Mouse (Mus musculus): Measurements from ENCODE around the gene Rassf6. TPM values are rescaled to one million over a fixed set of nuclear protein-coding genes. Genes with fewer than 3 reads are reported as not detected.
A peak's percentile ranks its signal among the peaks of the same experiment; 100 is the strongest.

Gene Rassf6
- total and polyA plus RNA-seq, 3 experiments, result 0.27 TPM; not detected in 2

DNA sequence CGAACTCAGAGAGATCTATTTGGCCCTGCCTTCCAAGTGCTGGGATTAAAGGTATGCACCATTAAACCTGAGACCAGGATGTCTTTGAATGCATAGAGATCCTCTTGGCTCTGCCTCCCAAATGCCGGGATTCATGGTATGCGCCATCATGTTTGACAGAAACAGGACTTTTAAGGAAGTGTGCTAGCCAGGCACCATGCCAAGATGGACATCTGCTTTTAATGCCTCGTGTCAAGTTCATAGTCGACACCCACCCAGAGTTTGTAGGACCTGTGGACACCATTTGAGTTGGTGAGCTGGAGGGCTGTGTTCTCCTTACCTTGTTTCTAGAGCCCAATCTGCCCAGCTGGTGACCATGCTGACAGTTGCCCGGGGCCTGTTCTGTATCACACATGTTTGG, 48.5 kb downstream of the Rassf6 start:
- no peak overlapping the region for H3K9ac ChIP-seq (ENCODE audit: low read depth, low read length)
- no peak overlapping the region for H3K4me3 ChIP-seq
- H3K4me1 ChIP-seq (ENCODE audit: control insufficient read depth, insufficient read depth, low read length), result peaks cover 2% of the 10 kb centered on the region; the same call in 1 of the 2 replicates
- no peaks in the 10 kb centered on the region for H3K36me3 ChIP-seq (ENCODE audit: control insufficient read depth, insufficient read depth, low read length)
- intact Hi-C loops (cut with DNase I), result no loop called here
- 49% methylated on average over 6 of the region's 6 CpGs for WGBS
- DNase-seq, result no peak
- TF ChIP-seq POLR2A (IDR thresholded peaks at IDR 0.05; ENCODE audit: insufficient read depth, low read depth, low read length) (no peak), CTCF (IDR thresholded peaks at IDR 0.05) (no peak), EP300 (IDR thresholded peaks at IDR 0.05; ENCODE audit: insufficient read depth, low read depth, low read length) (no peak)
- no peak overlapping the region for H3K27ac ChIP-seq
- no peaks in the 10 kb centered on the region for H3K79me2 ChIP-seq (replicated peaks; ENCODE audit: control insufficient read depth, insufficient read depth, low read length)
- no peaks in the 10 kb centered on the region for H3K27me3 ChIP-seq (ENCODE audit: control insufficient read depth, insufficient read depth, low read length)

GRCm38 (mm10) chr5:90590676-90591075, 49.8 kb downstream of the Rassf6 start:
- no peak overlapping the region for H3K9ac ChIP-seq (ENCODE audit: low read depth, low read length)
- WGBS, result 78% methylated on average over 10 of the region's 10 CpGs
- no peak for DNase-seq
- no peaks in the 10 kb centered on the region for H3K36me3 ChIP-seq (ENCODE audit: control insufficient read depth, insufficient read depth, low read length)
- TF ChIP-seq EP300 (IDR thresholded peaks at IDR 0.05; ENCODE audit: insufficient read depth, low read depth, low read length) (no peak), CTCF (IDR thresholded peaks at IDR 0.05) (no peak), POLR2A (IDR thresholded peaks at IDR 0.05; ENCODE audit: insufficient read depth, low read depth, low read length) (no peak)
- intact Hi-C loops (cut with DNase I), result no loop called here
- H3K79me2 ChIP-seq (replicated peaks; ENCODE audit: control insufficient read depth, insufficient read depth, low read length), result no peaks in the 10 kb centered on the region
- no peak overlapping the region for H3K4me3 ChIP-seq
- peaks cover 2% of the 10 kb centered on the region; the same call in 1 of the 2 replicates for H3K4me1 ChIP-seq (ENCODE audit: control insufficient read depth, insufficient read depth, low read length)
- no peaks in the 10 kb centered on the region for H3K27me3 ChIP-seq (ENCODE audit: control insufficient read depth, insufficient read depth, low read length)
- H3K27ac ChIP-seq, result no peak overlapping the region

- DNase-seq, result peak; percentile 43 to 53
- Histone ChIP-seq H3K79me2 (replicated peaks; ENCODE audit: control insufficient read depth, insufficient read depth, low read length) (no peaks in the 10 kb centered on the region), H3K27me3 (ENCODE audit: control insufficient read depth, insufficient read depth, low read length) (no peaks in the 10 kb centered on the region), H3K27ac (no peak overlapping the region), H3K9ac (ENCODE audit: low read depth, low read length) (no peak overlapping the region), H3K36me3 (ENCODE audit: control insufficient read depth, insufficient read depth, low read length) (no peaks in the 10 kb centered on the region), H3K4me1 (ENCODE audit: control insufficient read depth, insufficient read depth, low read length) (peaks cover 2% of the 10 kb centered on the region; the same call in 1 of the 2 replicates), H3K4me3 (0 out of 2 replicates have a peak overlapping the region, but pooled peaks have one; percentile 0)
- TF ChIP-seq CTCF (IDR thresholded peaks at IDR 0.05) (no peak; the same call in 1 of the 2 replicates), POLR2A (IDR thresholded peaks at IDR 0.05; ENCODE audit: insufficient read depth, low read depth, low read length) (no peak), EP300 (IDR thresholded peaks at IDR 0.05; ENCODE audit: insufficient read depth, low read depth, low read length) (no peak)
- 24% methylated on average over 25 of the region's 25 CpGs for WGBS
- intact Hi-C loops (cut with DNase I), result loop anchor here (2.0 kb wide), 1 partner anchor 386 kb away; no protein-coding TSS in a partner anchor
Observed at GRCm38 (mm10) chr5:90588708-90589595, 51.5 kb downstream of the Rassf6 start.

DNA sequence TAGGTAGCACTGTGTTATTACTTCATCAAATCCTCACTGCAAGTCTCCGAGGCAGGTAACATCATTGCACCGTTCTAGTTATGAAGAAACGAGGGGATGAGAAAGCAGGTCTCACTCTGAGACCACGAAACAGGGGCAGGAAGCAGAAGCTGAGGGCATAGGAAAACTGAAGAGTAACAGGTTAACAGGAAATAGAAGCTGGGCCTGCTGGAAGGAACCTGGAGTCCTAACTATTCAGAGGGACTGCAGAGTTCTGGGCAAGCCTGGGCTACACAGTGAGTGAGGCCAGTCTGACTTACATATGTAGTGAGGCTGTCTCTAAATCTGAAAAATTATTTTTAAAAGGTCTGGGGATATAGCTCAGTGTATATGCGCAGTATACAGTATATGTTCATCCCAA, 52.4 kb downstream of the Rassf6 start:
- Histone ChIP-seq H3K27ac (no peak overlapping the region), H3K4me1 (ENCODE audit: control insufficient read depth, insufficient read depth, low read length) (peaks cover 2% of the 10 kb centered on the region; the same call in 1 of the 2 replicates), H3K4me3 (no peak overlapping the region), H3K27me3 (ENCODE audit: control insufficient read depth, insufficient read depth, low read length) (no peaks in the 10 kb centered on the region), H3K79me2 (replicated peaks; ENCODE audit: control insufficient read depth, insufficient read depth, low read length) (no peaks in the 10 kb centered on the region), H3K36me3 (ENCODE audit: control insufficient read depth, insufficient read depth, low read length) (no peaks in the 10 kb centered on the region), H3K9ac (ENCODE audit: low read depth, low read length) (no peak overlapping the region)
- intact Hi-C loops (cut with DNase I), result loop anchor here (2.0 kb wide), 1 partner anchor 385 kb away; no protein-coding TSS in a partner anchor
- no peak for DNase-seq
- TF ChIP-seq POLR2A (IDR thresholded peaks at IDR 0.05; ENCODE audit: insufficient read depth, low read depth, low read length) (no peak), CTCF (IDR thresholded peaks at IDR 0.05) (no peak), EP300 (IDR thresholded peaks at IDR 0.05; ENCODE audit: insufficient read depth, low read depth, low read length) (no peak)
- 87% methylated on average over 5 of the region's 5 CpGs for WGBS

DNA sequence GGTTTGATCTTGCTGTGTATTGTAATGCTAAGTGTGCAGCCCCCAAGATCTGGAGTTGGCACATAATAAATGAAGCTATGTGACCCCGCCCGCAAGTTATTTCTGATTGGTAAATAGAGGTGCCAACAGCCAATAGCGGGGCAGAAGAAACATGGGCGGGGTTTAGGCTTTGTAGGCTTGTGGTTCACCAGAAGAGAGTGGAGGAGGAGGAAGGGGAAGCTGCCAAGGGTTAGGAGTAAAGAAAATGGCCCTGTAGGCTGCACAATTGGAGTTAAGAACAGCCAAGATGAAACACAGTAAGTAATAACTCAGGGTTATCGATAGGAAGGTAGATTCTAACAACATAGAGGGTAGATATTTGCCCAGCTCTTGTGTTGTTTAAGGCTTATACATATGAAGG, 53.9 kb downstream of the Rassf6 start:
- Histone ChIP-seq H3K9ac (ENCODE audit: low read depth, low read length) (no peak overlapping the region), H3K4me3 (no peak overlapping the region), H3K4me1 (ENCODE audit: control insufficient read depth, insufficient read depth, low read length) (peaks cover 2% of the 10 kb centered on the region; the same call in 1 of the 2 replicates), H3K27ac (no peak overlapping the region), H3K36me3 (ENCODE audit: control insufficient read depth, insufficient read depth, low read length) (no peaks in the 10 kb centered on the region), H3K79me2 (replicated peaks; ENCODE audit: control insufficient read depth, insufficient read depth, low read length) (no peaks in the 10 kb centered on the region), H3K27me3 (ENCODE audit: control insufficient read depth, insufficient read depth, low read length) (no peaks in the 10 kb centered on the region)
- TF ChIP-seq CTCF (IDR thresholded peaks at IDR 0.05), result no peak
- no peak for TF ChIP-seq POLR2A (IDR thresholded peaks at IDR 0.05; ENCODE audit: insufficient read depth, low read depth, low read length)
- no peak for TF ChIP-seq EP300 (IDR thresholded peaks at IDR 0.05; ENCODE audit: insufficient read depth, low read depth, low read length)
- intact Hi-C loops (cut with DNase I), result no loop called here
- DNase-seq, result no peak
- WGBS, result 79% methylated on average over 5 of the region's 5 CpGs

- 76% methylated on average over 7 of the region's 7 CpGs for WGBS
- Histone ChIP-seq H3K4me1 (ENCODE audit: control insufficient read depth, insufficient read depth, low read length) (peaks cover 2% of the 10 kb centered on the region; the same call in 1 of the 2 replicates), H3K36me3 (ENCODE audit: control insufficient read depth, insufficient read depth, low read length) (no peaks in the 10 kb centered on the region), H3K27ac (no peak overlapping the region), H3K9ac (ENCODE audit: low read depth, low read length) (no peak overlapping the region), H3K4me3 (no peak overlapping the region), H3K27me3 (ENCODE audit: control insufficient read depth, insufficient read depth, low read length) (no peaks in the 10 kb centered on the region), H3K79me2 (replicated peaks; ENCODE audit: control insufficient read depth, insufficient read depth, low read length) (no peaks in the 10 kb centered on the region)
- intact Hi-C loops (cut with DNase I), result no loop called here
- TF ChIP-seq POLR2A (IDR thresholded peaks at IDR 0.05; ENCODE audit: insufficient read depth, low read depth, low read length) (no peak), EP300 (IDR thresholded peaks at IDR 0.05; ENCODE audit: insufficient read depth, low read depth, low read length) (no peak), CTCF (IDR thresholded peaks at IDR 0.05) (no peak)
- DNase-seq, result no peak
Observed at GRCm38 (mm10) chr5:90584799-90585198, 55.7 kb downstream of the Rassf6 start.

Measured in heart, adult 2 months (tissue).